Mouse (Mus musculus) bone marrow, adult 2 months (tissue): ENCODE results near the gene Defb30.

ENCODE experiments used
- CTCF ChIP-seq: fragments of 200-500 bp; IDR thresholded peaks from 2 replicates; pipeline ENCODE4 v1.5.1; 2011; ENCODE audit warnings: low read length, control low read depth; ENCODE audit not compliant: control insufficient read depth, insufficient read depth
- POLR2A ChIP-seq: fragments of 200-500 bp; IDR thresholded peaks from 2 replicates; pipeline ENCODE4 v1.6.1; 2011; ENCODE audit warnings: low read depth, mild to moderate bottlenecking, control low read depth, low read length, borderline replicate concordance; ENCODE audit not compliant: control insufficient read depth

DNA sequence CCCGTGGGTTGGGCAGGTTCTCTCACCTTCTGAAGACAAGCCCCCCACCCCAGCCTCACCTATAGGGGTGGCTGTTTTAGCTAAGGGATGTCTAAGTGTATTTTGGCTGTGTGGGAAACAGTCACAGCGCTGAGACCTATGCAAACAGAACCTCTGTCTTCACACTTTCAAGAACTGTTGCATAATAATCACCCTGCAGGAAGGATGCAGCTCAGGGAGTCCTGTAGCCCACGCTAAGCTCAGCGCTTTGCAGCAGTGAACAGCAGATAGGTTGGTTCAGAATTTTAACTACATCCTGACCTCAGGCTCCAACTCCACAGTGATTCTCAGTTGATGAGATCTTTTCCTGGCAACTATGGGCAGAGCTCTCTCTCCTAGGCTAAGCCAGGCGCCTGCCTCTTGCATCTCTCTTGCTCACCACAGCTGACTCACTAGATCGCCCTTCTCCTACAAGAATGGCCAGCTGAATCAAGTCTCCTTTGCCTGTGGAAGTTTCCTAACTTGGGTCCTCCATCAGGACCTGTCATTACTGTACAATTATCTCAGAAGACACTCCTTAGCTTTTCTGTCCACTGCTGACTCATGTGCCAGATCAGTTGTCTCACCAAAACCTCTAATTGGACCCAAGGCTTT lies 29.1 kb downstream of the Defb30 start:
- no peak for TF ChIP-seq CTCF
- TF ChIP-seq POLR2A, result no peak
